Mouse (Mus musculus): Measurements from ENCODE around the gene Pop7. TPM values are rescaled to one million over a fixed set of nuclear protein-coding genes. Genes with fewer than 3 reads are reported as not detected.

The Pop7 gene
- polyA plus RNA-seq, 1 experiment from 2014 or later, result 59.9 TPM

DNA sequence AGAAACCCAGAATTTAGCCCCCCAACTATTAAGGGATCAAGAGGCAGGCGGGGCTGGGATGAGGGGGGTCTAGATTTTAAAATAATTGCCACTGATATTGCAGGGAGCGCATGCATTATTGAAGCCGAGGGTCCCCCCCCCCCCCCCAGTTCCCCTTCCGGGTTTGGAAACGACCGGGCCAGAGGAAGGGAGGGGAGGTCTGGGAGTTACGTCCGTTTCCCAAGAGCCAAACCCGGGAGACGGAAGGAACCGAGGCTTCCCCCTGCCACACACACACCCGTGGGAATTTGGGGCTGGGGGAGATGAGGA lies 30.4 kb upstream of the Pop7 start:
- peak overlapping the region; percentile 89 for H3K4me3 ChIP-seq
- peaks cover 29% of the 10 kb centered on the region for H3K36me3 ChIP-seq (replicated peaks)
- no peaks in the 10 kb centered on the region for H3K27me3 ChIP-seq (replicated peaks; ENCODE audit: low read depth, poor library complexity, severe bottlenecking)
- H3K9me3 ChIP-seq, result no peaks in the 10 kb centered on the region
- DNase-seq (ENCODE audit: low spot score), result no peak
- WGBS, result under 1% methylated on average over 12 of the region's 12 CpGs
- peak overlapping the region; percentile 98 for H3K27ac ChIP-seq (replicated peaks)
- peaks cover 44% of the 10 kb centered on the region for H3K4me1 ChIP-seq

GRCm38 (mm10) chr5:137532131-137532807 lies 30.0 kb upstream of the Pop7 start:
- WGBS, result 1% methylated on average over 19 of the region's 19 CpGs
- peak; percentile 60 for DNase-seq (ENCODE audit: low spot score)
- H3K4me1 ChIP-seq, result peaks cover 47% of the 10 kb centered on the region

DNA sequence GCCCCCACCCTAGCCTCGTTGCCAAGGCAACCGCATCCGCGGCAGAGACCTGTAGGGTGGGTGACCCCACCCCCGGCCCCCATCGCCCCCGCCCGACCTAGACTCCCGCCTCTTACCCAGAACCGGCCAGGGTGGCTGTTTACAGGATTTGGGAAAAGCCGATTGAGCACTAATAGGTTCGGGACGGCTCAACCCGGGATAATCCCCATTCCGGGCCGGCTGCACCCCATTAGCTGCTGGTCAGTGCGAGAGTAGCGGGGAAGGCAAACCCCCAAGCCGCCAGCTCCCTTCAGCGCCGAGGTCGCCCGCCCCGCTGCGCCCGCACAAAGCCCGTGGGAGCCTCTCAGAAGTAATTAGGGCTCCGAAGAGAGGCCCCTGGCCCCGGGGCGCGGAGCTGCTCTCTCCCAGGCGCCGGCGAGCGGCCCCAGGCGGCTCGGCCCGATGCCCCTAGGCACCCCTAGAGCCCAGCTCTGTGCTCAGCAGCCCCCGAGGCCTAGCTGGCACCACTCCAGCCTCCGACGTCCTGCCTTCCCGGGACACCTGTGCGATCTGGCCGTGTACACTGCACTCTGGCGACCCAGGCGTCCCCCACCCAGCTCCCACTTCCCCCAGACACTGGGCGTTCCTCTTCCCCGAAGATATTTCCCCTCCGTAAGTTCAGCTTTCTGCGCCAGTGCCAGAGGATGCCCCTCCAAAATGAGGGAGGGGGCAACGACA lies 29.3 kb upstream of the Pop7 start:
- peak overlapping the region; percentile 98 for H3K27ac ChIP-seq (replicated peaks)
- H3K9me3 ChIP-seq, result no peaks in the 10 kb centered on the region
- H3K36me3 ChIP-seq (replicated peaks), result peaks cover 41% of the 10 kb centered on the region
- DNase-seq (ENCODE audit: low spot score), result peak; percentile 87
- peak overlapping the region; percentile 89 for H3K4me3 ChIP-seq
- no peaks in the 10 kb centered on the region for H3K27me3 ChIP-seq (replicated peaks; ENCODE audit: low read depth, poor library complexity, severe bottlenecking)
- H3K4me1 ChIP-seq, result peaks cover 50% of the 10 kb centered on the region
- WGBS, result under 1% methylated on average over 51 of the region's 51 CpGs

More at GRCm38 (mm10) chr5:137532131-137532807, 30.0 kb upstream of the Pop7 start:
- no peaks in the 10 kb centered on the region for H3K9me3 ChIP-seq
- H3K27ac ChIP-seq (replicated peaks), result peak overlapping the region; percentile 98
- H3K36me3 ChIP-seq (replicated peaks), result peaks cover 34% of the 10 kb centered on the region
- no peaks in the 10 kb centered on the region for H3K27me3 ChIP-seq (replicated peaks; ENCODE audit: low read depth, poor library complexity, severe bottlenecking)
- H3K4me3 ChIP-seq, result peak overlapping the region; percentile 89

- Histone ChIP-seq H3K36me3 (replicated peaks) (peaks cover 48% of the 10 kb centered on the region), H3K9me3 (no peaks in the 10 kb centered on the region), H3K27ac (replicated peaks) (peak overlapping the region; percentile 98), H3K4me1 (peaks cover 56% of the 10 kb centered on the region), H3K4me3 (peak overlapping the region; percentile 89), H3K27me3 (replicated peaks; ENCODE audit: low read depth, poor library complexity, severe bottlenecking) (no peaks in the 10 kb centered on the region)
- DNase-seq (ENCODE audit: low spot score), result peak; percentile 72
- 1% methylated on average over 46 of the region's 46 CpGs for WGBS
Measured at GRCm38 (mm10) chr5:137530588-137531413, 28.5 kb upstream of the Pop7 start.

DNA sequence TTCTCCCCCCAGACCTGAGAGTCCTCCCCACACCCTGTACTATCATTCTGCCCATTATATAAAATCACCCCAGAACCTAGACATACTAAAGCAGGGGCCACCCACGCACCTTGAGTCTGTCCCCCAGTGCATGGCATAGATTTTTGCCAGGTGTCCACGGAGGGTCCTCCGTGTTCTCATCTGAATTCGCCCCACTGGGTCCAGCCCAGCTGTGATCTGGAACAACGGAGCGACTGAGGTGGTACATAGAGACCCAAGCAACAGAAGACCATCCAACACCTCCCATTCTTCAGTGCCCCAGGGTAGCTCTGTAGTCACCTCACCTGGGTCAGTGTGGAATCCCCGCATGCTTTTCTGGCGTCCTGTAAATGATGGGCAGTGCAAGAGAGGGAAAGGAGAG lies 27.8 kb upstream of the Pop7 start:
- H3K27ac ChIP-seq (replicated peaks), result peak overlapping the region; percentile 98
- no peak for DNase-seq (ENCODE audit: low spot score)
- H3K4me3 ChIP-seq, result peak overlapping the region; percentile 89
- peaks cover 62% of the 10 kb centered on the region for H3K4me1 ChIP-seq
- no peaks in the 10 kb centered on the region for H3K27me3 ChIP-seq (replicated peaks; ENCODE audit: low read depth, poor library complexity, severe bottlenecking)
- H3K36me3 ChIP-seq (replicated peaks), result peaks cover 55% of the 10 kb centered on the region
- 72% methylated on average over 8 of the region's 8 CpGs for WGBS
- no peaks in the 10 kb centered on the region for H3K9me3 ChIP-seq

DNA sequence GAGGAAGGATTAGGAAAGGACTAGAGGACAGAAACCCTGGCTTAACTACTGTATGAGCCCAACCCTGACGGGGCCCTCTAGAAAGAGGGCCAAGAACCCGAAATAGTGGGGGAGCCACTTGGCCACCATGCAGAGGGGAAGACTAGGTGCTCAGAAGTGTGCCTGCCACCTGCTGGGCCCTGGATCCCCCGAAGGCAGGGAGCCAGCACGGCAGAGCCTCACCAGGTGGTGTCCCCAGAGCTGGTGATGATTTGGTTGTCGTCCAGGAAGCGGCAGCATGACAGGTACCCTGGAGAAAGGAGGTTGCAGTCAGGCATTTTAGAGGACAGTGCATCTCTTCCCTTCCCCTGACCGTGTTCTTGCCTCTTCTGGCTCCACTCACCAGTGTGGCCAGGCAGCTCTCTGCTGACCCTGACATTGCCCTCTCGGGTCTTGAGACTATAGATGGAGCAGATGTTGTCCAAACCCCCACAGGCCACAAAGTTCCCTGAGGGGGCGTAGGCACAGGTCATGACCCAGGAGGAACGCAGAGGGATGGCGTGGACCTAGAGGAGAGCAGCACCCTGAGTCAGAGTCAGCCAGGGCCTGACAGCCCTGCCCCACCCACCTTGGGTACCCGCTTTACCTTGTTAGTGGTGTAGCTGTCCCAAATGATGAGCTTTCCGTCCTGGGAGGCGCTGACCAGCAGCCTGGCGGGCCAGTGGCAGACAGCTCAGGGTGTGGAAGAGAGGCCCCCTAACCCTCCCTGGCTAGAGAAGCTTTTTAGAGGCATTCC lies 27.1 kb upstream of the Pop7 start:
- DNase-seq (ENCODE audit: low spot score), result no peak
- Histone ChIP-seq H3K4me1 (peaks cover 67% of the 10 kb centered on the region), H3K9me3 (no peaks in the 10 kb centered on the region), H3K36me3 (replicated peaks) (peaks cover 62% of the 10 kb centered on the region), H3K4me3 (peak overlapping the region; percentile 89), H3K27me3 (replicated peaks; ENCODE audit: low read depth, poor library complexity, severe bottlenecking) (no peaks in the 10 kb centered on the region), H3K27ac (replicated peaks) (no peak overlapping the region)
- 76% methylated on average over 15 of the region's 15 CpGs for WGBS

GRCm38 (mm10) chr5:137528247-137528968 lies 26.1 kb upstream of the Pop7 start:
- WGBS, result 87% methylated on average over 22 of the region's 22 CpGs

DNA sequence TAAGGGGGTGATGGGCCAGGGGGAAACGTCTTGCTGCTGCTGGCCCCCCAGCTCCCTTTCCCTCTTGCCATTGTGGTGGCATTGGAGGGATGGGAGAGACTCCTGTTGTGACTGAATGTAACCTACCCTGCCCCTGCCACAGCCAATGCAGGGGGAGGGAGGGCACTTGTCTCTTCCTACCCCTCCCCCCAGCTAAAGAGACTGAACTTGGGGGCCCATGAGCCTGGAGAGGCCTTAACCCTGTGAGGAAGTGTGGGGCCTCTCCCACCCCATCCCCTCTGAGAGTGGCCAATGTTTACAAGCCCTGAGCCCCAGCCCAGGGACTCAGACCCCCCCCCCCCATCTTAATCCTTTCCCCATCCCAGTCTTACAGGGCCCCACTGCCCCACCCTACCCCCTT lies 25.1 kb upstream of the Pop7 start:
- no peak for DNase-seq (ENCODE audit: low spot score)
- H3K4me1 ChIP-seq, result peaks cover 63% of the 10 kb centered on the region
- WGBS, result 69% methylated on average over 1 of the region's 1 CpGs
- no peaks in the 10 kb centered on the region for H3K9me3 ChIP-seq
- H3K27me3 ChIP-seq (replicated peaks; ENCODE audit: low read depth, poor library complexity, severe bottlenecking), result no peaks in the 10 kb centered on the region
- H3K27ac ChIP-seq (replicated peaks), result no peak overlapping the region
- H3K36me3 ChIP-seq (replicated peaks), result peaks cover 82% of the 10 kb centered on the region
- no peak overlapping the region for H3K4me3 ChIP-seq

More at GRCm38 (mm10) chr5:137528247-137528968, 26.1 kb upstream of the Pop7 start:
- Histone ChIP-seq H3K9me3 (no peaks in the 10 kb centered on the region), H3K4me3 (peak overlapping the region; percentile 8; the same call in 1 of the 2 replicates), H3K27me3 (replicated peaks; ENCODE audit: low read depth, poor library complexity, severe bottlenecking) (no peaks in the 10 kb centered on the region), H3K4me1 (peaks cover 65% of the 10 kb centered on the region), H3K36me3 (replicated peaks) (peaks cover 72% of the 10 kb centered on the region), H3K27ac (replicated peaks) (no peak overlapping the region)
- DNase-seq (ENCODE audit: low spot score), result no peak

DNA sequence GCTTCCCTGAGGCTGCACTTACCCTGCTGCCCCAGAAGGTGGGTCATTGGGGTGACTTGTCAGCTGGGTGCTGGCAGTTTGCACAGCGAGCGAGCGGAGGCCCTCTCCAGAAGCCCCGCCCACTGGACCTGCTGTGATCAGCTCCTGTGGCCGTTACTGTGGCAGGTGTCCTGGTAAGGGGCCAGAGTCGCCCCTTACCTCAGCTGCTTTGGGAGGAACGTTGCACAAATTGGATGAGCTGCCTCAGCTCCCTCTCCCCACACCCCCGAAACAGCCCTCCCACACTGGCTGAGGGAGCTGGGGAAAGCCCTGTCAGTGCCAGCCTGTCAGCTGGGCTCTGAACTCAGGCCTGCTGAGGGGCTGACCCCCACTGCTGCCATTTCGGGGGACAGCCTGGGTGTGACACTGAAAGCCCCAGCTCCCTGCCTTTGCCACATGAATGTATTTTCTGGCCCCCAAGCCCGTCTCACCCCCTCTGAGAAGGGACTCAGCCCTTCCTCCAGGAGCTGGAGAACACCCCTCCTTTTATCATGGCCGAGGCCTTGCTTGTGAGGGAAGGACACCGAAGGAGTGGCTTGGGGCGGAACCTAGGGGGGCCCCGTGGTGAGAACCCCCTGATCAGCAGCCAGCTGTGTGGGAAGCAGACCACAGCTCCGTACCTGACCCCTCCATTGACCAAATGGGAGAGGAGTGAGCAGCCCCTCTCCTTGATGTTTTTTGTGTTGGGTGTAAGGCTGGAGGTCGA lies 24.0 kb upstream of the Pop7 start:
- no peaks in the 10 kb centered on the region for H3K9me3 ChIP-seq
- H3K4me3 ChIP-seq, result peak overlapping the region; percentile 16; the same call in 1 of the 2 replicates
- peaks cover 92% of the 10 kb centered on the region for H3K36me3 ChIP-seq (replicated peaks)
- H3K27ac ChIP-seq (replicated peaks), result 0 out of 2 replicates have a peak overlapping the region, but pooled peaks have one; percentile 19
- no peaks in the 10 kb centered on the region for H3K27me3 ChIP-seq (replicated peaks; ENCODE audit: low read depth, poor library complexity, severe bottlenecking)
- 63% methylated on average over 16 of the region's 16 CpGs for WGBS
- peak; percentile 38 for DNase-seq (ENCODE audit: low spot score)
- H3K4me1 ChIP-seq, result peaks cover 52% of the 10 kb centered on the region

DNA sequence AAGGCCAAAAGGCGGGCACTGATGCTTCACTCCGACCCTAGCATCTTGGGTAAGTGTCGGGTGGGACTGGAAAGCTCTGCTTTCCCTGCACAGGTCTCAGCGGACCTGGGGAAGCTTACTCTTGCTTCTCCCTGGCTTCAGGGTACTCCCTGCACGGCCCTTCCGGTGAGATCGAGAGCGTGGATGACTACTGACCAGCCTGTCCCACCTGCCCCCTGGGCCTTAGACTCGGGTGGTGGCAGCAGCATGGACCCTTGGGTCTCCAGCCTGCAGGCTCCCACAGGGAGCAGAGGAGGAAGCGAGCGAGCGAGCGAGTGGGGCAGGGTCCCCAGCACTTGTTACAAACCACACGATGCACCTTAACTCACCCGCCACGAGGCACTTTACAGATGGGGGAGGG lies 23.2 kb upstream of the Pop7 start:
- Histone ChIP-seq H3K36me3 (replicated peaks) (peaks cover 99% of the 10 kb centered on the region), H3K4me1 (peaks cover 44% of the 10 kb centered on the region), H3K4me3 (no peak overlapping the region), H3K27me3 (replicated peaks; ENCODE audit: low read depth, poor library complexity, severe bottlenecking) (no peaks in the 10 kb centered on the region), H3K27ac (replicated peaks) (peak overlapping the region; percentile 44; the same call in 1 of the 2 replicates), H3K9me3 (no peaks in the 10 kb centered on the region)
- no peak for DNase-seq (ENCODE audit: low spot score)
- 82% methylated on average over 16 of the region's 16 CpGs for WGBS

GRCm38 (mm10) chr5:137524671-137525070 lies 22.4 kb upstream of the Pop7 start:
- DNase-seq (ENCODE audit: low spot score), result no peak
- no peak overlapping the region for H3K27ac ChIP-seq (replicated peaks)
- H3K27me3 ChIP-seq (replicated peaks; ENCODE audit: low read depth, poor library complexity, severe bottlenecking), result no peaks in the 10 kb centered on the region
- no peak overlapping the region for H3K4me3 ChIP-seq
- H3K9me3 ChIP-seq, result no peaks in the 10 kb centered on the region
- WGBS, result 89% methylated on average over 13 of the region's 13 CpGs
- H3K4me1 ChIP-seq, result peaks cover 35% of the 10 kb centered on the region
- H3K36me3 ChIP-seq (replicated peaks), result peaks cover 99% of the 10 kb centered on the region
